Mouse (Mus musculus): ENCODE results near the gene Zfp318. TPM values are rescaled to one million over a fixed set of nuclear protein-coding genes. Genes with fewer than 3 reads are reported as not detected.

Gene Zfp318
- 11.6 and 13.4 TPM in 2 replicates for polyA plus RNA-seq (2012; rRNA removed)

DNA sequence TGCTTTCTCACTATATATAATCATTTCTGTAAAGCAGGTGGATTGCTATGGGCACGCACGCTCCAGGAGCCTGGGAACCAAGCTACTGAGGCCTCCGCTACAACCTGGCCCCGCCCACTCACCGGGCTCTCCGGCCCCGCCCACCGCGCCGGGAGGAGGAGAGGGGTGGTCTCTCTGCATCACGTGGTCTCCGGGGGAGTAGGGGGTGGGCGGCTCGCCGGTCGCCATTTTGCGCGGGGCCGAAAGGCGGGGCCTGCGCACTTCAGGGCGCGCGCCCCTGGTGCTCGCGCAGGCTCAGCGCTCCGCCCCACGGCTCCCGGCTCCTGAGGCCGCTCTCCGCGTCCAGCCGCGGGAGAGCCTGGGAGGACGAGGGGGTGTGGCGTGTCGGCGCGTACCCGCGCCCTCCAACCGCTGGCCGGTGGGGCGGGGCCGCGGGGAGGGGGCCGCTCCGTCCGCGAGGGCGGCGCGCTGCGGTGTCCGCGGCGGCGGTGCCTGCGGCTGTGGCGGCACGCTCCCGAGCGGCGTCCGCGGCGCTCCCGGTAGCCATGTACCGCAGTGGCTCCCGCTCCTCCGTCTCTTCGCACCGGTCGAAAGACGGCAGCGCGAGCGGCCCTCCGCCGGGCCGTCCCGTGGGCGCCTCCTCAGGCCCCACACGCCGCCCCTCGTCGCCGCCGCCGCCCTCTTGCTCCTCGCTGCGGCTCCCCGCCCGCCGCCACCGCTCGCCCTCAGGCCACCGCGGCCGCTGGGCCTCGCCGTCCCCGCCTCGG is at the start of gene Zfp318:
Gene Zfp318 (plus strand): TSS at position 438 of the 767 bp plus-strand sequence.
- peak; percentile 47 for DNase-seq (ENCODE audit: low read depth)

GRCm38 (mm10) chr17:46336475-46336874 is 47.1 kb upstream of the Zfp318 start:
- DNase-seq (ENCODE audit: low read depth) = no peak

DNA sequence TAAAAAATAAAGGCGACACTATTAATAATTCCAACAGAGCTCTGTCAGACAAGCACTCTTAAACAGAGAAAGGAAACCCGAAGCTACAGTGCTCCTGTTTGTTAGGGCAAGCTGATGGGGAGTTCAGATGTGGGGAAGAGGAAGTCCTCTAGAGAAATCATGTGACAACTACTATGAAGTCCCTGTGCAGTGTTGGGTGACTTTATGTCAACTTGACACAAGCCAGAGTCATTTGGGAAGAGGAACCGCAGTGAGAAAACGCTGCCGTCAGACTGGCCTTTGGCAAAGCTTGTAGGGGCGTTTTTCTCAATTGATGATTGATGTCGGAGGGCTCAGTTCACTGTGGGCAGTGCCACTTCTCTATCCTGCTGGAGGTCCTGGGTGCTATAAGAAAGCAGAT is 42.3 kb upstream of the Zfp318 start:
- no peak for DNase-seq (ENCODE audit: low read depth)

DNA sequence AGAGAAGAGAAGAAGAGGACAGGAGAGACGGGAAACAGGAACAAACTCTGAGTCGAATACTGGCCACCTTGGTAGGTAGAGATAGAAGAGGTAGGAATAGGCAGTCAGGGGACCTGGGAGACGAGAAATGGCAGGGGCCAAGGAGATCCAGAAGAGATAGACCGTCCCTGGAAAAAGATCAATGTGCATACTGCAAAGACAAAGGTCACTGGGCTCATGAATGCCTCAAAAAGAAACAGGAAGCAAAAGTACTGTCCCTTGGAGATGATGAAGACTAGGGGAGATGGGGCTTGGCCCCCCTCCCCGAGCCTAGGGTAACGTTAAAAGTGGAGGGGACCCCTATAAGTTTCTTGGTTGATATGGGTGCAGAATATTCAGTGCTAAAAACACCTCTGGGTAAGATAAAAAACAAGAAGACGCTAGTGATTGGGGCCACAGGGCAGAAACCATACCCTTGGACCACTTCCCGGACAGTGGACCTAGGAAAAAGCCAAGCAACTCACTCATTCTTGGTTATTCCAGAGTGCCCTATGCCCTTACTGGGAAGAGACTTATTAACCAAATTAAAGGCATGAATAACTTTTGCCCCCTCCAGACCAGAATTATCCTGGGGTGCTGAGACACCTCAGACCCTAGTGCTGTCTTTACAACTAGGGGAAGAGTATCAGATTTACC is 32.4 kb upstream of the Zfp318 start:
- no peak for DNase-seq (ENCODE audit: low read depth)

GRCm38 (mm10) chr17:46371783-46372182 is 11.7 kb upstream of the Zfp318 start:
- no peak for DNase-seq (ENCODE audit: low read depth)

GRCm38 (mm10) chr17:46378564-46378963 is 5.0 kb upstream of the Zfp318 start:
- no peak for DNase-seq (ENCODE audit: low read depth)

DNA sequence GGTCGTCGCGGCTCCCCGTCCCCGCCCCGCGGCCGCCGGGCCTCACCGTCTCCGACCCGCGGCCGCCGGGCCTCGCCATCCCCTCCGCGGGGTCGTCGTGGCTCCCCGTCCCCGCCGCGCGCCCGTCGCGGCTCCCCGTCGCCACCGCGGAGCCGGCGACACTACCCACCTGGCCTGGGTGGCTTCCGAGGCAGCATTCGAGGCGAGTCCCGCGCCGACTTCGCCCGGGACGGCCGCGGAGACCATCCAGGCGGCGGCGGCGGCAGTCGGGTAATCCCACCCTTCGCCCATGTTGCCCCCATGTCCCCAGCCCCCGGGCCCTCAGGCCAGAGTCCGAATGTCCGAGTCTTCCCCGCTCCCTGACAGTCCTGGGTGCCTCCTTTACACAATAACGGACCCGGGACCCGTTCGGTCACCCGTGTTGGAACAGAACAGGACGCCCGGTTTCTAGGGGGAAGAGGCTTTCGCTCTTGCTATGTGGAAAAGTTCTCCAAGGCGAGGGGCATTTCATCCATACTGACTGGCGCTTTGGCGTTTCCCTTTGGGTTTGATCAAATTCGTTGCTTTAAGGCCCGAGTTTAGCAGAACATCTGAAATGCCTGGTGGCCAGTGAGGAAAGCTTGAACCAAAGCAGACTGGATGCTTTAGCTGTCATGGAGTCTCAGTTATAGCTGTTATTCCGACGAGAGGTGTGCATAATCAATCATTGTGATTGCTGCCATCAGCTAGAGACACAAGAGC is 700 bp downstream of the Zfp318 start:
- no peak for DNase-seq (ENCODE audit: low read depth)

DNA sequence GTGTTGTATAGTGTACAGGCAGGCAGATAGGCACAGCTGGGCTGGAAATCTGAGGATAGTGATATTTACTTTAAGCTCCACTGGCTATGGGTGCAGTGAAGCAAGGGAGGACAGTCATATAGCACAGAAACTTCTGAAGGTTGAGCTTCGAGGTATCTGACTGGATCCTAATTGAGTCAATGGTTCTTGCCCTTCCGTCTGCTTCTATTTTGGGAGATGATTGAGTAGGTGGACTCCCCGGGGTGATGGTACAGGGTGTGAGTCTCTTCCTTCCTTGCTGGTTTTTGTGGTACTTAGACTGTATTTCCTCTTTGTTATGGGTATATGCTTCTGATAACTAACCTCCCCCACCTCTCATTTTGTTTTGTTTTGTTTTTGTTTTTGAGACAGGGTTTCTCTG is 4.7 kb downstream of the Zfp318 start:
- no peak for DNase-seq (ENCODE audit: low read depth)

DNA sequence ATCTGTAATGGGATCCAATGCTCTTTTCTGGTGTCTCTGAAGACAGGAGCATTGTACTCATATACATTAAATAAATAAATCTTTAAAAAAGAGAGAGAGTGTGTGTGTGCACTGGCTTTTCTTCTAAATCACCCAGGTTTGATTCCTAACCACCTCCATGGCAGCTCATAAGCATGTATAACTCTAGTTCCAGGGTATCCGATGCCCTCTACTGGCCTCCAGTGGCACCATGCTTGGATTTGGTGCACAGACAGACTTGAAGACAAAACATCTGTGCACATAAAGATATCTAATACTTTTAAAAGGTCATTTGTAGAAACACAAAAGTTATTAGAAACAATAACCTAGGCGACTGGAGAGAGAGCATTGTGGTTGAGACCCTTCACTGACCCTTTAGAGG is 9.5 kb downstream of the Zfp318 start:
- no peak for DNase-seq (ENCODE audit: low read depth)

DNA sequence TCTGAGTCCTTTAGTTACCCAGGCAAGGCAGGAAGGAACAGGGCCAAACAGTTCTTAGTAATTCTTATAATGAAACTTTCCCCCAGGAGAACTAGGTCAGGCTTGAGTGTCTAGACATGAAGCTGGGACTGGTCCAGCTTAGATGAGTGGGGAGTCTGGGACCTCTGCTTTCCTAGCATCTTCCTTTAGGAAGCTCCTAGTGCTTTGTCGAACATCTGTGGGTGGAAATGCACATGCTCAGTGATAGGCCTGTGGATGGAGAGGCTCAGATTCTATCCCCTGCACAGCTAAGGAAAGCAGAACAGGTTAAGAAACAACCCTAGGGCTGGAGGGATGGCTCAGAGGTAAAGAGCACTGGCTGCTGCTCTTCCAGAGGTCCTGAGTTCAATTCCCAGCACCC is 11.1 kb downstream of the Zfp318 start:
- DNase-seq (ENCODE audit: low read depth) = no peak

DNA sequence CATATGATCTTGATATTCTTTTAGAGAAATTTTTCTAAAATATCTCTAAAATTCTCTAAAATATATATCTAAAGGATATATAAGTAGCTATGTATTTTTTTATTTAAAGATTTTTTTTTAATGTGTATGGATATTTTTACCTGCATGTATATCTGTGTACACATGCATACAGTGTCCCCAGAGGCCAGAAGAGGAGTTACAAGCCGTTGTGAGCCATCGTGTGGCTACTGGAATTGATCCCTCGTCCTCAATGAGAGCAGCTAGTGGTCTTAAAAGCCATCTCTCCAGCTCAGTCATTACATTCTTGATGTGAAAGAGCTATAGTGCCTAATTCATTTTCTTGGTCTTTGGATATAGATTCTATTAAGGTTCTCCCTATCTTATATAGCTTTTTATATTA is 24.9 kb downstream of the Zfp318 start:
- no peak for DNase-seq (ENCODE audit: low read depth)

GRCm38 (mm10) chr17:46418628-46419027 is 35.1 kb downstream of the Zfp318 start:
- DNase-seq (ENCODE audit: low read depth) = no peak

DNA sequence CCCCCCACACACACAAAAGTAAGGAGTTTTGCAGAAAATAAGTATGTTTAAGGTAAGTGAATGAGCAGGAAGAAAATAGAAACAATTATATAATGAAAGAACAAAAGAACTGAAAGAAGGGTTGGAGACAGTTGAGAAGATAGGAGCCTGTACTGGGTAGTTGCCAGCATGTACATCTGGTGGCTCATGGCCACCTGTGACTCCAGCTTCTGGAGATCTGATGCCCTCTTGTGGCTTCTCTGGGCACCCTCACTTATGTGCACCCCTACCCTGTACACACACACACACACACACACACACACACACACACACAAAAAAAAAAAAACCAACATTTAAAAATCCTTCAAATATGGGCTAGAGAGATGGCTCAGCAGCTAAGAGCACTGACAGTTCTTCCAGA is 36.2 kb downstream of the Zfp318 start:
- DNase-seq (ENCODE audit: low read depth) = no peak

DNA sequence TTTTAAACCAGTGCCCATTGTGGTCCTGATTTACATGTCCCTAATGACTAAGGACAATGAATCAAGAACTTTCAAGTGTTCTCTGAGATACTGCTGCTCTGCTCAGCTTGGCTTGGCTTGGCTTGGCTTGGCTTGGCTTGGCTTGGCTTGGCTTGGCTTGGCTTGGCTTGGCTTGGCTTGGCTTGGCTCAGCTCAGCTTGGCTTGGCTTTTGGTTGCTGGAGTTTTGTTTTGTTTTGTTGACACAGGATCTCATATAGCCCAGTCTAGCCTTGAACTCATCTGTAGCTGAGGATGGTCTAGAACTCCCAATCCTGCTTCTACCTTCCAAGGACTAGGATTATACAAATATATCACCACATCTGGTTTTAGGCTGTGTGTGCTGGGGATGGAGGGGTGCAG is 43.0 kb downstream of the Zfp318 start:
- DNase-seq (ENCODE audit: low read depth) = no peak

GRCm38 (mm10) chr17:46428761-46429414 is 45.4 kb downstream of the Zfp318 start, which contains the start of gene Crip3:
Gene Crip3, plus strand, starts transcription at chr17:46428926.
- no peak for DNase-seq (ENCODE audit: low read depth)

DNA sequence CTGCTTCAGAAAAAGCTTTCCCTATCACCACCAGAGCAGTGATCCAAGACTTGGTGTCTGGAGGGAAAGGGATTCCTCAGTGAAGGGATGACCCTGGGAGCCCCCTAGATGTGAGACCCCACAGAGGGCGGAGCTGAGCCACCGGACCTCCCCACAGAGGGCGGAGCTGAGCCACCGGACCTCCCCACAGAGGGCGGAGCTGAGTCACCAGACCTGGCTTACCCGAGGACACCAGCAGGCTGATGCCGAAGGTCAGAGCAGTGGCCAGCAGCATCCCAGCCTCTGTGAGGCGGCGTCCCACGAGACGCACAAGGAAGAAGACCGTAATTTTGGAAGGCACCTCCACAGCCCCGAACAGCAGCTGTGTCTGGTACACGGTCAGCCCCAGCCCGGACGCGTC is 50.1 kb downstream of the Zfp318 start:
- no peak for DNase-seq (ENCODE audit: low read depth)

DNA sequence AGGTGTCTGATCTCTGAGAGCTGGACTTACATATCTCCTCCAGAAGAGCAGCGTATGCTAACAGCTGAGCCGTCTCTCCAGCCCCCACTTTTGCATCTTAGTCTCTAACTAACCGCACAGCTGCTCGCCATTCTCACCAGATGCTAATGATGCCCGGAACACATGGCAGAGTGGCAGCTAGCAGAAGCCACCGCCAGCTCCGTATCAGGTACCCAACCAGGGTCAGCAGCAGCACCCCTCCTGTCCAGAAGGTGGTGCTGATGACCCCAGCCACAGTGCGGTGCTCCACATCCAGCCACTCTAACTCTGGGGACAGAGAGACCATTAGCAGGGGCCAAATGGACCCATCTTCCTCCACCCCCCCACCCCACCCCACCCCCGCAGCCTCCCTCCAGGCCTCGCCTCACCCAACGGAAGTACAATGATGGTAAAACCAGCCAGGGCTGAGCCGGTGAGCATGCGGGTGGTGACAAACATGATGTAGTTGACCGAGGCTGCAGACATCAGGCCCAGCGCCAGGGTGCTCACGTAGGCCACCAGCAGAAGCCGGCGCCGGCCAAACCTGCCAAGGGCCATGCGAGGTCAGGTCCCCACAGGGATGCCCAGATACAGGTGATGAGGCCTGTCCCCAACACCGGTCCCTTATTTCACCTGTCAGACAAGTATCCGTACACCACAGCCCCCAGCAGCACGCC is 53.3 kb downstream of the Zfp318 start:
- no peak for DNase-seq (ENCODE audit: low read depth)

DNA sequence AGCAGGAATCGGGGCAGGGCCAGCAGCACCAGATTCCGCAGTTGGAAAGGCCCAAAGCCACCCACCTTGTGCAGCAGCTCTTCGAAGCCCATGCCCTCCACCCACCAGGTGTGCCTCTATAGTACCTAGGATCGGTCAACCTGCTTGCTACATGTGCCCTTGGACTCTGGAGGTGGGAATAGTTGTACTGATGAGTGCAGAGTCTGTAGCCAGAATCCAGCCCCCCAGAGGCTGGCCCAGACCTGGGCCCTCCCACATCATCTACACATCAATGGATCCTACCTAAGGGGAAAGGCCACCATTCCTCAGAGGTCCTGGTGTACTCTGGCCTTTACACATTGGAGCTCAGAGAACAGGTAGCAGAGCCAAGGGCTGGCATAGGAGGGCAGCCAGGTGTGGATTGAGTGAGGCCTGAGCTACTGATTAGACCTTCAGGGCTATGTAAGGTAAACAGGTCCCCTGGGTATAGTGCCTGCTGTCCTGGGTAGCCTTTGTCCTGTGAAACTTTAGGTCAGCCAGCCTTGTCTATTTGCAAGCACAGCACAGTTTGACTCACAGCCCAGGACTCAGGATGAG is 54.9 kb downstream of the Zfp318 start, which contains the start of gene Slc22a7:
Gene Slc22a7 (minus strand): TSS at position 160 of the 576 bp plus-strand sequence.
- no peak for DNase-seq (ENCODE audit: low read depth)

DNA sequence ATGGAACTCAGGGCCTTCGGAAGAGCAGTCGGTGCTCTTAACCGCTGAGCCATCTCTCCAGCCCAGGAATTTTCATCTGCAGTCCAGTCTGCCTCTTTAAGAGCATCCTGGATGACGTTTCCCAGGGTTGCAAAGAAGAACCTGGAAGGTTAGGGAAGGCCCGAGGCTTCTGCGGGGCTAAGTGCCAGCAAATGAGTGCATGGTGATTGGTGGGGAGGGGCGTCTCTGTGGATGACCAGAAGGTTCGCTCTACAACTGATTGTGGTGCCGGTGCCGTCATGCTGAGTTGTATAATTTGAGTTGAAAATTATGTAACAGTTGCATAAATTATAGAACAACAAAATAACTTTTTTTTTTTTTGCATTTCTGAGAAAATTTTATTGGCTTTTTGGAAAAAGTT is 55.6 kb downstream of the Zfp318 start:
- DNase-seq (ENCODE audit: low read depth) = no peak

- DNase-seq (ENCODE audit: low read depth) = no peak
These were observed 61.5 kb downstream of the Zfp318 start for GRCm38 (mm10) chr17:46444839-46445579.
